Mouse (Mus musculus) hindbrain, embryonic 13.5 days (tissue): ENCODE results near the gene Maml2. TPM values are rescaled to one million over a fixed set of nuclear protein-coding genes. Genes with fewer than 3 reads are reported as not detected.
A peak's percentile ranks its signal among the peaks of the same experiment; 100 is the strongest.

Source experiments
- ATAC-seq: fragments of 200-750 bp; cut with Nextera tagmentation; 2 replicates; pipeline ENCODE4 v1.8.0; 2017; ENCODE audit warnings: moderate TSS enrichment; ENCODE audit not compliant: low FRiP score
- H3K27ac ChIP-seq: fragments of 300-500 bp; sonication (generic); 2 replicates; pipeline ENCODE4 v1.5.1; 2015; ENCODE audit warnings: inconsistent platforms, mild to moderate bottlenecking, moderate library complexity
- H3K27me3 ChIP-seq: fragments of 300-500 bp; sonication (generic); 2 replicates; pipeline ENCODE4 v1.6.1; 2015; ENCODE audit warnings: mild to moderate bottlenecking, inconsistent platforms
- H3K36me3 ChIP-seq: fragments of 300-500 bp; sonication (generic); 2 replicates; pipeline ENCODE4 v1.6.1; 2015; ENCODE audit warnings: mild to moderate bottlenecking, inconsistent platforms
- H3K4me1 ChIP-seq: fragments of 300-500 bp; sonication (generic); replicated peaks from 2 replicates; pipeline ENCODE4 v1.6.1; 2015; ENCODE audit warnings: inconsistent platforms
- H3K4me2 ChIP-seq: fragments of 300-500 bp; sonication (generic); 2 replicates; pipeline ENCODE4 v1.6.1; 2015; ENCODE audit warnings: inconsistent platforms, mild to moderate bottlenecking, moderate library complexity
- H3K4me3 ChIP-seq: fragments of 300-500 bp; sonication (generic); 2 replicates; pipeline ENCODE4 v1.5.1; 2015; ENCODE audit warnings: mild to moderate bottlenecking, inconsistent platforms
- H3K9ac ChIP-seq: fragments of 300-500 bp; sonication (generic); 2 replicates; pipeline ENCODE4 v1.6.1; 2015; ENCODE audit warnings: mild to moderate bottlenecking, inconsistent platforms
- H3K9me3 ChIP-seq: fragments of 300-500 bp; sonication (generic); 2 replicates; pipeline ENCODE4 v1.6.1; 2016; ENCODE audit warnings: inconsistent platforms
- WGBS: fragments of 180-500 bp; shearing (Covaris S2); methylation state at CpG from one replicate; pipeline ENCODE4 v1.1.7; 2015; 5-methylcytosine and 5-hydroxymethylcytosine counted together
- polyA plus RNA-seq: library from polyadenylated mRNA; unstranded; fragments of >200 nt; fragmentation: Nextera tagmentation; extraction: Ambion mirVana; gene quantifications from 2 replicates; pipeline ENCODE4 v1.2.1, GENCODE M21; 2015

The Maml2 gene
- polyA plus RNA-seq, 1 experiment from 2014 or later: 11.4 TPM

DNA sequence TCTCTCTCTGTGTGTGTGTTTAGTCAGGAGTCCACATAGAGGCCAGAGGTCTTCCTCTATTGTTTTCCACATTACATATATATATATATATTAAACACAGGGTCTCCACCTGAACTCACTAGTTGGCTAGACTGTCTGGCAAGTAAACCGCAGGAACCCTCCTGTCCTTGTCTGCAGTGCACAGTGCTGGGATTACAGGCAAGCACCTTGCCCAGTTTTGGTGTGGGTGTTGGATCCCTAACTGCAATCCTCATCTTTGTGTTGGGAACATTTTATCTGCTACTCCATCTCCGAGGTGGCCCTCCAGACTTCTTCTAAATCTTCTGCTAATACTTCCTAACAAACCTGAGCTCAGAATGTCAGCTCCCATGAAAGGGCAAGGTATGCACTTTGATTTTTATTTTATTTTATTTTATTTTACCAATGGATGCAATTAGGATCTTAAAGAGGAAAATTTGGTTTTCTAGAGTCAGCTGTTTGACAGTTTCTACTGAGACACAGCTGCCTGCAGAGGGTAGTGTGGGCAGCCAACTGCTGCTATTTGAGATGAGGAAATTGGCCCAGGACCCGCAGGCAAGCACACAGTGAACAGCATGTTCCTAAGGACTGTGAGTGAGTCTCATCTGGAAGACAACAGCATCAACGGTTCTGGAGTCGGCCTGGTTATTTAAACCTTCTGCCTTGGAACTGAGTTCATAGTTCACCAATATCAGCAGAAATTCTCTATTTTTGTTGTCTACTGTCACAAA lies 213.0 kb downstream of the Maml2 start:
- ATAC-seq: no peak
- no peaks in the 10 kb centered on the region for H3K9me3 ChIP-seq
- no peak overlapping the region for H3K9ac ChIP-seq
- no peak overlapping the region for H3K4me3 ChIP-seq
- 78% methylated on average over 5 of the region's 5 CpGs for WGBS
- H3K4me2 ChIP-seq: no peak overlapping the region
- H3K36me3 ChIP-seq: no peaks in the 10 kb centered on the region
- no peaks in the 10 kb centered on the region for H3K27me3 ChIP-seq
- no peaks in the 10 kb centered on the region for H3K4me1 ChIP-seq
- H3K27ac ChIP-seq: no peak overlapping the region

DNA sequence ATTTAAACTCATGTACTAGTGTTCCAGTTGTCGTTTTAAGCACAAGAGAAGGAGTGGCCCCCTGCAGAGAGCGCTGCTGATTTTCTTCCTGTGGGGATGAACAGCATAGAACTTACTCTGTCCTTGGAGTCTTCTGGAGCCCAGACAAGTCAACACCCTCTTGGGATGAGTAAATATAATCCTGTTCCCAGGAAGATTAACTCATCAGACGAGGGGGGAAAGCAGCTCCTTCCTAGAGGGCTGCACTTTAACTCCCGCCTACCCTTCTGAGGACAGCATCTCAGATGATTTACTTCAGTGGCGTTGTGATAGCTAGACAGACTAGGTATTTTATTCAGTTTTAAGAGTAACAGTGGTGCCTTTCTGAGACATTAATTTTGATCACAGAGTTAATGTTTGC lies 215.4 kb downstream of the Maml2 start:
- Histone ChIP-seq H3K4me1 (no peaks in the 10 kb centered on the region), H3K27ac (no peak overlapping the region), H3K9ac (no peak overlapping the region), H3K36me3 (no peaks in the 10 kb centered on the region), H3K27me3 (no peaks in the 10 kb centered on the region), H3K4me3 (no peak overlapping the region), H3K9me3 (no peaks in the 10 kb centered on the region), H3K4me2 (no peak overlapping the region)
- 53% methylated on average over 5 of the region's 5 CpGs for WGBS
- ATAC-seq: no peak

DNA sequence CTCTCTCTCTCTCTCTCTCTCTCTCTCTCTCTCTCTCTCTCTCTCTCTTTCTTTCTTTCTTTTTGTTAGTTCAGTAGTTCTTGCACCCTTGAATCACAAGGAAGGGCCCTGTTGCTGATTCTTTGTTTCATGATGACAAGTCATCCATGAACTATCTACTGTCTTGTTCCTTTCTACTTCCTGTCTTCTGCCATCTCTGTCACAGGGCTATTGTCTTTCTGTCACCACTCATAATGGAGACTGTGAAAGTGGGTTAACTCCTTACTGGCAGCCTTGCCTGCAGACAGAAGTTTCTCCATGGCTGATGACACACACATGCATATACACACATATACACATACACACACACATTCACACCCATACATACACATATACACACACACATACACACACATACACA lies 216.7 kb downstream of the Maml2 start:
- no peaks in the 10 kb centered on the region for H3K9me3 ChIP-seq
- ATAC-seq: no peak
- no peak overlapping the region for H3K9ac ChIP-seq
- H3K36me3 ChIP-seq: no peaks in the 10 kb centered on the region
- H3K4me3 ChIP-seq: no peak overlapping the region
- H3K4me2 ChIP-seq: no peak overlapping the region
- no peaks in the 10 kb centered on the region for H3K4me1 ChIP-seq
- H3K27me3 ChIP-seq: no peaks in the 10 kb centered on the region
- no peak overlapping the region for H3K27ac ChIP-seq

DNA sequence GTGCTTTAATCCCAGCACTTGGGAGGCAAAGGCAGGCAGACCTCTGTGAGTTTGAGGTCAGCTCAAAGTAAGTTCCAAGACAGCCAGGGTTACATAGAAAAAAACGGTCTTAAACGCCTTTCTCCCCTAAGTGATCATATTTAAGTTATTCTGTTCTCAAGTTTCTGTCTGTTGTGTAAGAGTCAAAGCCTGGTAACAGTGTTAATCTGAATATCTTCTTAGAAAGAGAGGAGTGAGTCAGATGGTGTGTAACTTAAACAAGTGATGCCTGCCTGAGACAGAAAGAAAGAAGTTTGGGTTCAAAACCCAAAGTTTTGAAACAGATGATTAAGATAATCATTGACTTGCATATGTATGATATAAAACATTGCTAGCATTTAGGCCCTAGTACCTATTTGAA lies 218.2 kb downstream of the Maml2 start:
- H3K9me3 ChIP-seq: no peaks in the 10 kb centered on the region
- H3K4me3 ChIP-seq: no peak overlapping the region
- 87% methylated on average over 2 of the region's 2 CpGs for WGBS
- ATAC-seq: no peak
- no peak overlapping the region for H3K27ac ChIP-seq
- H3K27me3 ChIP-seq: no peaks in the 10 kb centered on the region
- H3K4me1 ChIP-seq: no peaks in the 10 kb centered on the region
- H3K4me2 ChIP-seq: no peak overlapping the region
- H3K9ac ChIP-seq: no peak overlapping the region
- no peaks in the 10 kb centered on the region for H3K36me3 ChIP-seq

DNA sequence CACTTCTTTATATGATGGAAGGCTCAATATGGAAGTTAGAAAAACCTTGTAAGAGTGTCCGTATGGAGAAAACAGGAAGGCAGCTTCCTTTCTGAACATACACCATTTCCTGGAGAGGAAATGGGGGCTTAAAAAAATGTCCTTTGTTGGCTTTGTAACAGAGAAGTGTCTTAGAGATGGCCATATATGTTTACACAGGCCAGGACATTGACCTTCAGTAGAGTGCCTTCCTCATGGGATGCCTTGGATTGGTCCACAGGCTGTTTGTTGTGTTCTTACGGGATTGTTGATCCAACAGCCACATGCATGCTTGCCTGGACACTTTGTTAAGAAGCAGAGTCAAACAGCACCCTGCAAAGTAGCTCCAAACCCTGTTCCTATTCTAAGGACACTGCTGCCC lies 220.3 kb downstream of the Maml2 start:
- Histone ChIP-seq H3K4me3 (no peak overlapping the region), H3K4me1 (0 out of 2 replicates have a peak, but pooled peaks cover 6% of the 10 kb centered on the region), H3K36me3 (no peaks in the 10 kb centered on the region), H3K9me3 (no peaks in the 10 kb centered on the region), H3K27ac (no peak overlapping the region), H3K27me3 (no peaks in the 10 kb centered on the region), H3K4me2 (no peak overlapping the region), H3K9ac (no peak overlapping the region)
- no peak for ATAC-seq
- WGBS: 86% methylated on average over 2 of the region's 2 CpGs

DNA sequence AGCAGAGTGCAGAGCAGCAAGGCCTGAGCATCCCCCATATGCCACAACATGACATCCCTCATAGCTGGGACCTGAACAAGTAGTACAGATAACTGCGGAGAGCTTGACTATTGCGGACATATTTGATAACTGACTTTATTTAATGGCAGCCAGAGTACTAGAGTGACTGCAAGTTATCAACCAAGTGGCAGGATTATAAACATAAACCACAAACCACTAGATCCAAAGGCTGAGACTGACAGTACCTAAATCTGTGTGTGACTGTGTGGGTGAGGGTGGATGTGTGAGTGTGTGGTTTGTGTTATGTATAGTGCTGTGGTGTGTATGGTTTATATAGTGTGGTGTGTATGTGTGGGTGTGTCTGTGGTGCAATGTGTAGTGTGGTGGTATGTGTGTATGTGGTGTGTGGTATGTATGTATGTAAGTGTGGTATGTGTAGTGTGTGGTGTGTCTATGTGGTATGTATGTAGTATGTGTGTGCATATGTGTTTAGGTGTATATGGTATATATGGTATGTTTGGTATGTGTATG lies 220.7 kb downstream of the Maml2 start:
- 97% methylated on average over 2 of the region's 2 CpGs for WGBS
- no peak for ATAC-seq
- no peak overlapping the region for H3K4me2 ChIP-seq
- no peaks in the 10 kb centered on the region for H3K36me3 ChIP-seq
- no peak overlapping the region for H3K27ac ChIP-seq
- no peak overlapping the region for H3K4me3 ChIP-seq
- H3K27me3 ChIP-seq: no peaks in the 10 kb centered on the region
- no peak overlapping the region for H3K9ac ChIP-seq
- H3K4me1 ChIP-seq: peaks cover 6% of the 10 kb centered on the region; the same call in 1 of the 2 replicates
- no peaks in the 10 kb centered on the region for H3K9me3 ChIP-seq

DNA sequence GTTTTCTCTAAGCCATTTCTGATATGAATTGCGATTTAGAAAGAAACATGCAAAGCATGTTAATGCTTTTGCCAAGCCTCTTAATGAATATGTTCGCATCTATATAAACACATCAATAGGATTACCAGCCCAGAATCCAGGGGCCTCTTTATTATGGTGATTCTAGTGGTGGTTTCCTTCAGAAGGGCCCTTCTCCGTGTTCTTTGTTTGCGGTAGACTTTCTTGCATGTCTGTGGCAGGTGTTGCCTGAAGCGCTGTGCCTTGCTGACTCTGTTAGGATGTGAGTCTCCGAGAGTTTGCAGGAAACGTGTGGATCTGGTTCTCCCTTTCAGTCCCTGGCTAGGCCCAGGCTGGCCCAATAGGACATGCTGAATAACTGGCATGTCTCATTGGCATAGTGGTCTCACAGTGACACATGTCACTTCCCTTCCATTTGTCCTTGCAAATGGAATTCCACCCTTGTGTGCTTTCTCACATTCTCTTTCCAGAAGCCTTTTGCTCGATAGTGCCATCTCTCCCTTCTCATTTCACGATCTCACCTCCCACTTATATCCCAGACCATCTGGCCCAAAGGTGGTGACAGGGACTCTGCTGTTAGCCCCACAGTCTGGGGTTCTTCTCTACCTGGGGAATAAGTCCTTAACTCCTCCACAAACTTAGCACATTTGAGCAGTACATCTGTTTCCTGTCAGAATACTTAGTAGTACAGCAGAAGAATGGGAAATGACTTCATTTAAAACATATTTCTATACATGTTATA lies 224.5 kb downstream of the Maml2 start:
- Histone ChIP-seq H3K4me2 (no peak overlapping the region), H3K9ac (no peak overlapping the region), H3K4me3 (no peak overlapping the region), H3K36me3 (no peaks in the 10 kb centered on the region), H3K27me3 (no peaks in the 10 kb centered on the region), H3K27ac (no peak overlapping the region), H3K4me1 (peaks cover 22% of the 10 kb centered on the region), H3K9me3 (no peaks in the 10 kb centered on the region)
- 67% methylated on average over 9 of the region's 9 CpGs for WGBS
- no peak for ATAC-seq

DNA sequence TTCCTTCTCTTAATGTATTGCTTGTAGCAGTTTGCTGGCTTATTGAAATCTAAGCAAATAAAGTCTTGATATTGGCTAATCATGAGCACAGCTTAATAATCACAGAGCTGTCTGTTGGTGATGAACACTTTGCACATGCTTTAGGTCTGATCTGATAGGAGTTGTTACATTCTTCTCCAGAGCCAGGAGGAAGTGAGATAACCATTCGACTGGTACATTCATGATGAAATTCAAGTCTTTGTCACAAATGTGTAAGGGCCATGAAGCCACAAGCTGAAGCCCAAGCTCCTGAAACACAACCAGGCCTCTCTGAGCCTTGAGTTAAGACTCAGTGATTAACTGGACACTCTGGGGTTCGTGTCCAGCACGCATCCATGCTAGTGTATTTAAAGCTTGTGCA lies 225.3 kb downstream of the Maml2 start:
- H3K36me3 ChIP-seq: no peaks in the 10 kb centered on the region
- H3K9me3 ChIP-seq: no peaks in the 10 kb centered on the region
- no peak overlapping the region for H3K9ac ChIP-seq
- no peaks in the 10 kb centered on the region for H3K27me3 ChIP-seq
- no peak for ATAC-seq
- no peak overlapping the region for H3K4me2 ChIP-seq
- H3K4me1 ChIP-seq: peaks cover 27% of the 10 kb centered on the region
- H3K27ac ChIP-seq: no peak overlapping the region
- no peak overlapping the region for H3K4me3 ChIP-seq
- 86% methylated on average over 3 of the region's 3 CpGs for WGBS

DNA sequence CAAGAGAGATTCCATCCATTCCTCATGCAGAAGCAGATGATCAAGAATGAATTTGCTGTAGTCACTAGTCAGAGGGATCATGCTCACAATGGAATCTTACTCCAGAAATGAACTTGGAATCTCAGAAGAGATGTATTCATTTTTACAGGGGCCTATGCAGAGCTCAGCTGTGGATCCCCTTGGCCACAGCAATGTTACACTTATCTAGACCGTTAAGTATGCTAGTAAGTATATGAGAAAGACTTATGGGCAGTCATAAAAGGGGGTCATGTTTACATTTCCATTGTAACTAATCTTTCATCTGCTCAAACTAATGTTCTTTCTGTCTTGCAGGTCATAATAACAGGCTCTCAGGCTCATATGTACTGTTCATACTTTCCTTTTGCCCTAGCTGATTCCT lies 227.3 kb downstream of the Maml2 start:
- Histone ChIP-seq H3K4me1 (peaks cover 31% of the 10 kb centered on the region), H3K4me2 (no peak overlapping the region), H3K4me3 (no peak overlapping the region), H3K9me3 (no peaks in the 10 kb centered on the region), H3K27me3 (no peaks in the 10 kb centered on the region), H3K9ac (no peak overlapping the region), H3K36me3 (no peaks in the 10 kb centered on the region), H3K27ac (peak overlapping the region; percentile 44; the same call in 1 of the 2 replicates)
- ATAC-seq: no peak
- WGBS: 97% methylated on average over 1 of the region's 1 CpGs

DNA sequence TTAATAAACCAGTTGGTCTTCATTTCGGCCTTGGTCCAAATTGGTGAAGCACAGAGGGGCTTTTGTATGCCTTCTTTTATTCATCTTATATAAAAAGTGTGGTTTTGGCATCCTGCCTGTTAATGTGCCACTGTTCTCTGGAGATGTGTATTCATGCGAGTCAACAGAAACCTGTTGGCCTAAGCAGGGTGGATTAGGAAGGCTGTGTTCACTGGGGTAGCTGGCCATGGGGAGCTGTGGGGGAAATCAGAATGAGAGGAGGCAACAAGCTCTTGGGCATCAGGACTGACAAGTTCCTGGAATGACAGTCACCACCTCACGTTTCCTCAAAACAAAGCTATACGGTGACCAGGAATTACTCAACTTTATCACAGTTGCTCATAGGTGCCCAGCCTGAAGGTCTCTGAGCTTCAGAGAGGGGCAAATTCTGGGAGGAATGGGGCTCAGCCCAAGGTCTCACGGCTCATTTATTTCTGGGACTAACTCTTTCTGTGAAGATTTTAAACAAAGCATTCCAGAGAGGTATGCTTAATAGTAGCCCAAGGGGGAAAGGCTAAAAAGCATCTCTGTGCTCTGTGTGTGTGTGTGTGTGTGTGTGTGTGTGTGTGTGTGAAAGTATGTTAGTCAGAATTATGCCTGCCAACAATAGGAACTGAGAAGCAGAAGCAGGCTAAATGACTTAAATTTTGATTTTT lies 228.0 kb downstream of the Maml2 start:
- H3K27ac ChIP-seq: peak overlapping the region; percentile 44
- H3K9ac ChIP-seq: no peak overlapping the region
- no peak overlapping the region for H3K4me3 ChIP-seq
- no peaks in the 10 kb centered on the region for H3K36me3 ChIP-seq
- WGBS: 61% methylated on average over 5 of the region's 5 CpGs
- no peak overlapping the region for H3K4me2 ChIP-seq
- 0 out of 2 replicates have a peak, but pooled peaks have one; percentile 39 for ATAC-seq
- peaks cover 31% of the 10 kb centered on the region for H3K4me1 ChIP-seq
- no peaks in the 10 kb centered on the region for H3K27me3 ChIP-seq
- H3K9me3 ChIP-seq: no peaks in the 10 kb centered on the region

DNA sequence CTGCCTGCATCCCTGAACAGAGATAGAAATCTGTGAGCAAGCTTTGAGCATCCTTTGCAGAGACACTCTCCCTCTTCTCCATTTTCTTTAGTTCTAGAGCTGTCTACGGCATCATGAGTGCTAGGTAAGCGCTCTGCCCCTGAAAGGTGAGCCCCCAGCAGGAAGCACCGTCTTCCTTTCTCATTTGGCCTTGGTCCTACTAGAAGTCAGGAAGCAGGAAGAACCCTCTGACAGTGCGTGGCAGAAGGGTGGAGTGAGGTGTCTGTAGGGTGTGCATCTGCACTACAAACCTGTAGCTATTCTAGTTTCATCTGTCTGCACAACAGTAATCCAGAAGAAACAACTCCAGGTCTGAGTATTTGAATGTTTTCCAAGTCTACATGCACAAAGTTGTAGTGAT lies 232.8 kb downstream of the Maml2 start:
- peaks cover 27% of the 10 kb centered on the region for H3K4me1 ChIP-seq
- peaks cover 3% of the 10 kb centered on the region; the same call in 1 of the 2 replicates for H3K9me3 ChIP-seq
- ATAC-seq: no peak
- no peaks in the 10 kb centered on the region for H3K36me3 ChIP-seq
- H3K27me3 ChIP-seq: no peaks in the 10 kb centered on the region
- 82% methylated on average over 4 of the region's 4 CpGs for WGBS
- H3K4me3 ChIP-seq: no peak overlapping the region
- H3K9ac ChIP-seq: no peak overlapping the region
- H3K27ac ChIP-seq: no peak overlapping the region
- H3K4me2 ChIP-seq: no peak overlapping the region

DNA sequence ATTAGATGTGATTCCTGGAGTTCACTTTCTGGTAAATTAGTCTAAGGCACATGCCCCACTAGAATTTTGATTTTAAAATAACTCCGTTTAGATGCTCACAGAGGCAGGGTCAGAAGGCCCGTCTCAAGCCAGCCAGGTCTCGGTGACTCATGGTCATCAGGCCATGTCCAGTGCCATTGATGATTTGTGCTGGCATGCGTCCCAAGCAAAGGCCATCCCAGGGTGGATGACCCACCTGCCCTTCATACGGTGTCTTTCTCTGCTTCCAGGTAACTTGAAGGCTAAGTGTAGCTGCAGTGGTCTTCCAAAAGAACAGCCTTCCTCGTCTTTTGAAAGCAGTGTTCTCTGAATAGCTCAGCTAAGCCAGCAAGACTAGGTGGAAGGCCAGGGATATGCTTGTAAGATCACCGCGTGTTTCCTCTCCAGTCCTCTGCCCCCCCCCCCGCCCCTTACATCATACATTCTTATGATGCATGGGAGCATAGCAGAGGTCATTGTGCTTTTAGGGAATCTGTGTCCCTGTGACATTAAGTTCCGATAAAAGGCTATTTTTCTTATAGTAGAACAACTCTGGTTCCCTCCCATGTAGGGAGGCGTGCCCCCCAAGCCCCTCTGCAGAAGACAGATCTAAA lies 235.4 kb downstream of the Maml2 start:
- peak; percentile 16; the same call in 1 of the 2 replicates for ATAC-seq

More for the DNA sequence above, 235.4 kb downstream of the Maml2 start:
- peak overlapping the region; percentile 13; the same call in 1 of the 2 replicates for H3K27ac ChIP-seq
- peaks cover 28% of the 10 kb centered on the region for H3K4me1 ChIP-seq
- no peaks in the 10 kb centered on the region for H3K27me3 ChIP-seq
- no peak overlapping the region for H3K4me3 ChIP-seq
- peaks cover 3% of the 10 kb centered on the region; the same call in 1 of the 2 replicates for H3K9me3 ChIP-seq
- H3K36me3 ChIP-seq: no peaks in the 10 kb centered on the region
- WGBS: 70% methylated on average over 11 of the region's 11 CpGs
- H3K9ac ChIP-seq: no peak overlapping the region
- no peak overlapping the region for H3K4me2 ChIP-seq
